Mouse (Mus musculus) intestine, postnatal 0 days (tissue): ENCODE results near the gene Wnt10b. TPM values are rescaled to one million over a fixed set of nuclear protein-coding genes. Genes with fewer than 3 reads are reported as not detected.

Experiments used
- ATAC-seq: fragments of 200-750 bp; cut with Nextera tagmentation; 2 replicates; pipeline ENCODE4 v1.8.0; 2017; ENCODE audit warnings: mild to moderate bottlenecking, moderate TSS enrichment, moderate library complexity
- H3K27ac ChIP-seq: fragments of 300-500 bp; sonication (generic); 2 replicates; pipeline ENCODE4 v1.5.1; 2014; ENCODE audit warnings: mild to moderate bottlenecking, low read depth, low read length, moderate library complexity
- H3K27me3 ChIP-seq: fragments of 300-500 bp; sonication (generic); replicated peaks from 2 replicates; pipeline ENCODE4 v1.6.1; 2014; ENCODE audit warnings: low read length, mixed read lengths; ENCODE audit not compliant: control insufficient read depth, insufficient read depth
- H3K36me3 ChIP-seq: fragments of 300-500 bp; sonication (generic); 2 replicates; pipeline ENCODE4 v1.6.1; 2014; ENCODE audit warnings: mild to moderate bottlenecking, moderate library complexity; ENCODE audit not compliant: control insufficient read depth, insufficient read depth
- H3K4me1 ChIP-seq: fragments of 300-500 bp; sonication (generic); replicated peaks from 2 replicates; pipeline ENCODE4 v1.6.1; 2014; ENCODE audit warnings: antibody characterized with exemption, low read length, mixed read lengths; ENCODE audit not compliant: control insufficient read depth, insufficient read depth
- H3K4me2 ChIP-seq: fragments of 300-500 bp; sonication (generic); replicated peaks from 2 replicates; pipeline ENCODE4 v1.6.1; 2014; ENCODE audit warnings: low read depth, mild to moderate bottlenecking, moderate library complexity
- H3K4me3 ChIP-seq: fragments of 300-500 bp; sonication (generic); 2 replicates; pipeline ENCODE4 v1.5.1; 2014; ENCODE audit warnings: low read depth, low read length
- H3K9ac ChIP-seq: fragments of 300-500 bp; sonication (generic); 2 replicates; pipeline ENCODE4 v1.6.1; 2014; ENCODE audit warnings: mild to moderate bottlenecking, low read depth, low read length
- H3K9me3 ChIP-seq: fragments of 300-500 bp; sonication (generic); 2 replicates; pipeline ENCODE4 v1.6.1; 2016; ENCODE audit warnings: mixed run types; ENCODE audit not compliant: control insufficient read depth
- CTCF ChIP-seq: sonication (generic); IDR thresholded peaks from 2 replicates; pipeline ENCODE4 v1.5.1; 2016; ENCODE audit warnings: low read depth, mild to moderate bottlenecking, control low read depth, antibody characterized with exemption, moderate library complexity
- WGBS: fragments of 180-500 bp; shearing (Covaris S2); extraction: QIAGEN DNeasy Blood & Tissue Kit; methylation state at CpG from one replicate; pipeline ENCODE4 v1.1.7; 2014; 5-methylcytosine and 5-hydroxymethylcytosine counted together
- polyA plus RNA-seq: library from polyadenylated mRNA; unstranded; fragments of >200 nt; fragmentation: Nextera tagmentation; extraction: Ambion mirVana; gene quantifications from 2 replicates; pipeline ENCODE4 v1.2.1, GENCODE M21; 2015

Wnt10b gene
- polyA plus RNA-seq, 1 experiment from 2014 or later, result not detected

- no peak for ATAC-seq
- Histone ChIP-seq H3K9me3 (no peaks in the 10 kb centered on the region), H3K27ac (no peak overlapping the region), H3K4me3 (peak overlapping the region; percentile 61; the same call in 1 of the 2 replicates), H3K4me2 (peak overlapping the region; percentile 98), H3K9ac (no peak overlapping the region), H3K36me3 (no peaks in the 10 kb centered on the region), H3K4me1 (no peaks in the 10 kb centered on the region; the same call in 1 of the 2 replicates), H3K27me3 (0 out of 2 replicates have a peak, but pooled peaks cover 2% of the 10 kb centered on the region)
- TF ChIP-seq CTCF, result no peak
- WGBS, result 56% methylated on average over 7 of the region's 7 CpGs
Observed at GRCm38 (mm10) chr15:98726746-98727145, 51.2 kb downstream of the Wnt10b start.

GRCm38 (mm10) chr15:98726079-98726478, 51.9 kb downstream of the Wnt10b start:
- no peak overlapping the region for H3K4me2 ChIP-seq
- no peaks in the 10 kb centered on the region for H3K9me3 ChIP-seq
- no peaks in the 10 kb centered on the region; the same call in 1 of the 2 replicates for H3K4me1 ChIP-seq
- 0 out of 2 replicates have a peak, but pooled peaks cover 2% of the 10 kb centered on the region for H3K27me3 ChIP-seq
- H3K9ac ChIP-seq, result no peak overlapping the region
- no peak for TF ChIP-seq CTCF
- ATAC-seq, result no peak
- H3K36me3 ChIP-seq, result no peaks in the 10 kb centered on the region
- 85% methylated on average over 4 of the region's 4 CpGs for WGBS
- H3K27ac ChIP-seq, result no peak overlapping the region
- no peak overlapping the region for H3K4me3 ChIP-seq

GRCm38 (mm10) chr15:98724441-98724840, 53.5 kb downstream of the Wnt10b start:
- Histone ChIP-seq H3K4me2 (peak overlapping the region; percentile 30; the same call in 1 of the 2 replicates), H3K9me3 (no peaks in the 10 kb centered on the region), H3K9ac (no peak overlapping the region), H3K36me3 (no peaks in the 10 kb centered on the region), H3K4me1 (no peaks in the 10 kb centered on the region; the same call in 1 of the 2 replicates), H3K27ac (no peak overlapping the region), H3K4me3 (no peak overlapping the region), H3K27me3 (0 out of 2 replicates have a peak, but pooled peaks cover 2% of the 10 kb centered on the region)
- 33% methylated on average over 19 of the region's 19 CpGs for WGBS
- no peak for ATAC-seq
- TF ChIP-seq CTCF, result no peak

GRCm38 (mm10) chr15:98722854-98723253, 55.1 kb downstream of the Wnt10b start:
- Histone ChIP-seq H3K4me3 (no peak overlapping the region), H3K27ac (no peak overlapping the region), H3K9ac (no peak overlapping the region), H3K9me3 (no peaks in the 10 kb centered on the region), H3K27me3 (no peaks in the 10 kb centered on the region), H3K4me2 (no peak overlapping the region), H3K36me3 (no peaks in the 10 kb centered on the region), H3K4me1 (no peaks in the 10 kb centered on the region; the same call in 1 of the 2 replicates)
- no peak for ATAC-seq
- WGBS, result 65% methylated on average over 14 of the region's 14 CpGs
- no peak for TF ChIP-seq CTCF

- H3K9ac ChIP-seq, result no peak overlapping the region
- H3K4me3 ChIP-seq, result no peak overlapping the region
- ATAC-seq, result no peak
- no peak for TF ChIP-seq CTCF
- no peaks in the 10 kb centered on the region; the same call in 1 of the 2 replicates for H3K4me1 ChIP-seq
- H3K27ac ChIP-seq, result no peak overlapping the region
- WGBS, result 86% methylated on average over 8 of the region's 8 CpGs
- no peaks in the 10 kb centered on the region for H3K9me3 ChIP-seq
- H3K36me3 ChIP-seq, result no peaks in the 10 kb centered on the region
- no peak overlapping the region for H3K4me2 ChIP-seq
- no peaks in the 10 kb centered on the region for H3K27me3 ChIP-seq
Observed at GRCm38 (mm10) chr15:98722191-98722590, 55.8 kb downstream of the Wnt10b start.

Other genes starting within 250 kb of the Wnt10b start
- 42.1 and 42.3 TPM in 2 replicates for gene Kansl2, start 243.9 kb downstream of the Wnt10b start, polyA plus RNA-seq
- gene Ccnt1, start 207.2 kb downstream of the Wnt10b start, polyA plus RNA-seq, result 21.1 and 25.0 TPM in 2 replicates
- gene 4930415O20Rik, start 207.1 kb downstream of the Wnt10b start, polyA plus RNA-seq, result not detected in 2 replicates
- gene Adcy6, start 168.1 kb downstream of the Wnt10b start, polyA plus RNA-seq, result 10.6 and 11.1 TPM in 2 replicates
- gene Cacnb3, start 147.3 kb downstream of the Wnt10b start, polyA plus RNA-seq, result 9.3 and 10.3 TPM in 2 replicates
- gene Ddx23, start 115.3 kb downstream of the Wnt10b start, polyA plus RNA-seq, result 9.0 and 11.7 TPM in 2 replicates
- gene Rnd1, start 100.7 kb downstream of the Wnt10b start, polyA plus RNA-seq, result 1.1 and 1.4 TPM in 2 replicates
- gene Ccdc65, start 69.9 kb downstream of the Wnt10b start, polyA plus RNA-seq, result 0.27 and 0.38 TPM in 2 replicates
- 30.9 and 32.4 TPM in 2 replicates for gene Fkbp11, start 50.0 kb downstream of the Wnt10b start, polyA plus RNA-seq
- gene Arf3, start 14.9 kb downstream of the Wnt10b start, polyA plus RNA-seq, result 31.8 and 35.3 TPM in 2 replicates
- not detected in 2 replicates for gene Wnt1, start 11.7 kb upstream of the Wnt10b start, polyA plus RNA-seq
- 0.07 TPM in 1 of 2 replicates, not detected in the other for gene Ddn, start 31.3 kb upstream of the Wnt10b start, polyA plus RNA-seq
- gene Prkag1, start 53.4 kb upstream of the Wnt10b start, polyA plus RNA-seq, result 67.0 and 67.3 TPM in 2 replicates
- gene Kmt2d, start 93.1 kb upstream of the Wnt10b start, polyA plus RNA-seq, result 5.3 and 6.5 TPM in 2 replicates
- gene Rhebl1, start 116.4 kb upstream of the Wnt10b start, polyA plus RNA-seq, result 9.4 and 9.7 TPM in 2 replicates
- 0.88 and 0.93 TPM in 2 replicates for gene Dhh, start 120.4 kb upstream of the Wnt10b start, polyA plus RNA-seq
- gene Lmbr1l, start 140.1 kb upstream of the Wnt10b start, polyA plus RNA-seq, result 27.0 and 30.6 TPM in 2 replicates
- gene Tuba1b, start 156.4 kb upstream of the Wnt10b start, polyA plus RNA-seq, result 391 and 435 TPM in 2 replicates
- not detected in 2 replicates for gene Gm49450, start 175.4 kb upstream of the Wnt10b start, polyA plus RNA-seq
- gene Tuba1a, start 175.6 kb upstream of the Wnt10b start, polyA plus RNA-seq, result 457 and 503 TPM in 2 replicates